Mouse (Mus musculus): Measurements from ENCODE around the gene Olfr1272. TPM values are rescaled to one million over a fixed set of nuclear protein-coding genes. Genes with fewer than 3 reads are reported as not detected.
"Not testable (repeated sequence)": the region's sequence is repeated elsewhere in the genome, so short reads cannot be mapped to it uniquely, and the experiment has no call there.

Gene Olfr1272
- not detected for total RNA-seq (2021)

DNA sequence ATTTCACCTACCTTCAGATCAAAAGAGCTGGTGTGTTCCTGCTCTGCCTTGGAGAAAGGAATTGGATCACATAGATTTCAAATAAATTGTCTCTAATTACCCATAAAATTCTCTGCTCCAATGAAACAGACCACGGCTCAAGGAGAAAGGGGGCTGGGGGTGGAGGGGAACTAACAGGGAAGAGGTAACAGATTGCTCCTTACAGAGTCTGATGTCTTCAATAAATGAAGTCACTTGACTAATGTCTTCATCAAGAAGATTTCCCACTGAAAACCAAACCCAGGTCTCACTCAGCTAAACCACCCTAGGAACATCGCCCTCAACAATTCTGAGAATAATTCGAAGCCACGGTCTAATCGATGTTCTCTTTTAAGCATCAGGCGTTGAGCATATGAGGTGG, at the start of gene Olfr1272:
TSS of gene Olfr1272 (minus strand) at position 101 of the 400 bp plus-strand sequence.
- no peak for DNase-seq
- intact Hi-C loops (cut with DNase I): no loop called here

DNA sequence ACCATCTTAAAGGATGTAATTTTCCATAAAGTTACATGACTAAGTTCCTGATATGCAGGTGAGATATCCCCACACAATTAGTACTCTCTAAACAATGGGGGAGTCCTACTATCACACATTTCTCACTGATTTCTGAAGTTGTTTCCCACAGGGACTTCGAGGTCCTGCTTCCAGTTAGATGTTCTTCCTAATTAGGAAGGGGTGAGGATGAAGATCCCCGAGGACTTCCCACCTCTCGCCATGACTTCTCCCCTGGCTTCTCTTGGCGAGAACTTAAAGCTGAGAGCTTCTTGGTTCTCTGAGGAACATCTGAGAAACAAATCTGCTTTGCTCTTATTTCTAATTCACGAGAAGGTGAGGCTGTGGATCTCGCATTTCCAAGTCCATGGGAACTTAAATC, 29.3 kb upstream of the Olfr1272 start, which contains the start of gene Gm13769:
TSS of gene Gm13769 (plus strand) at position 301 of the 400 bp plus-strand sequence.
- intact Hi-C loops (cut with DNase I): not testable (repeated sequence)

DNA sequence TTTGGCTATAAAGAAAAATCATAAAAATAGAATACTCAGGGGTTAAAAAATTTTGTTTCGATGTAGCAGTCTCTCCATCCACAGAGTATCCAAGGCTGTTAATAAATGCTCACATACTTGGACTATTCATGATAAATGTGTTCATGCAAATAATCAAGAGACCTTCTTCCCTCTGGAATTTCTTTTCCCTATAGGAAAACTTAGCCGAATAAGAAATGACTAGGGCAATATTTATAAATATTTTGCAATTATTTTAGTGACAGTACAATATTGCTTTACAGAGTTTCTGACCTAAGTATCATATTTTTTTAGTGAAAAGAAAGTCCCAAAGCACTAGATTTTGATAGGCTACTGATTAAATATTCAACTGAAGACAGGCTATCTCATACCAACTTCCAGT, 21.7 kb downstream of the Olfr1272 start, which contains the start of gene Olfr1271:
TSS of gene Olfr1271 (minus strand) at position 101 of the 400 bp plus-strand sequence.
- no peak for DNase-seq
- intact Hi-C loops (cut with DNase I): no loop called here

More for the DNA sequence above, 29.3 kb upstream of the Olfr1272 start, which contains the start of gene Gm13769:
- DNase-seq: not testable (repeated sequence)

DNA sequence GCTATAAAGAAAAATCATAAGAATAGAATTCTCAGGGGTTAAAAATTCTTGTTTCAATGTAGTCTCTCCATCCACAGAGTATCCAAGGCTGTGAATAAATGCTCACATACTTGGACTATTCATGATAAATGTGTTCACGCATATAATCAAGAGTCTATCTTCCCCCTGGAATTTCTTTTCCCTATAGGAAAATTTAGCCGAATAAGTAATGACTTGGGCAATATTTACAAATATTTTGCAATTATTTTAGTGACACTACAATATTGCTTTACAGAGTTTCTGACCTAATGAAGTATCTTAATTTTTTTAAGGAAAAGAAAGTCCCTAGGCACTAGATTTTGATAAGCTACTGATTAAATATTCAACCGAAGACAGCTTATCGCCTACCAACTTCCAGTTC, 35.1 kb downstream of the Olfr1272 start, which contains the start of gene Olfr142:
TSS of gene Olfr142 (minus strand) at position 101 of the 400 bp plus-strand sequence.
- DNase-seq: no peak
- intact Hi-C loops (cut with DNase I): no loop called here

Other genes starting within 250 kb of the Olfr1272 start
- not detected for gene Olfr140, start 229.2 kb downstream of the Olfr1272 start, total RNA-seq (2021)
- not detected for gene Olfr1269, start 171.4 kb downstream of the Olfr1272 start, total RNA-seq (2021)
- gene Olfr32, start 150.5 kb downstream of the Olfr1272 start, total RNA-seq (2021): not detected
- not detected for gene Olfr1270, start 139.8 kb downstream of the Olfr1272 start, total RNA-seq (2021)
- gene Olfr1506, start 68.3 kb downstream of the Olfr1272 start, total RNA-seq (2021): not detected
- gene Olfr142, start 35.2 kb downstream of the Olfr1272 start, total RNA-seq (2021): not detected
- not detected for gene Olfr1271, start 21.8 kb downstream of the Olfr1272 start, total RNA-seq (2021)
- gene Gm13769, start 29.4 kb upstream of the Olfr1272 start, total RNA-seq (2021): under 1 TPM in 1 of 2 experiments, not detected in 1; 0.11 TPM
- gene Olfr1274-ps, start 105.8 kb upstream of the Olfr1272 start, total RNA-seq (2021): not detected

All from heart, postnatal 36 days (tissue).